Mouse (Mus musculus) v-Abl transformed pro-B cells (cell line): ENCODE results near the gene 2210011C24Rik.
"Not testable (repeated sequence)": the region's sequence is repeated elsewhere in the genome, so short reads cannot be mapped to it uniquely, and the experiment has no call there.

Experiments
- in situ Hi-C, 2 experiments: fragments of 400-800 bp; cut with MboI; formaldehyde crosslinking; loops; one replicate each; pipeline ENCODE4 v1.15.1; 2025; ENCODE audit not compliant: unreplicated experiment in 2 of 2

The 2210011C24Rik gene

DNA sequence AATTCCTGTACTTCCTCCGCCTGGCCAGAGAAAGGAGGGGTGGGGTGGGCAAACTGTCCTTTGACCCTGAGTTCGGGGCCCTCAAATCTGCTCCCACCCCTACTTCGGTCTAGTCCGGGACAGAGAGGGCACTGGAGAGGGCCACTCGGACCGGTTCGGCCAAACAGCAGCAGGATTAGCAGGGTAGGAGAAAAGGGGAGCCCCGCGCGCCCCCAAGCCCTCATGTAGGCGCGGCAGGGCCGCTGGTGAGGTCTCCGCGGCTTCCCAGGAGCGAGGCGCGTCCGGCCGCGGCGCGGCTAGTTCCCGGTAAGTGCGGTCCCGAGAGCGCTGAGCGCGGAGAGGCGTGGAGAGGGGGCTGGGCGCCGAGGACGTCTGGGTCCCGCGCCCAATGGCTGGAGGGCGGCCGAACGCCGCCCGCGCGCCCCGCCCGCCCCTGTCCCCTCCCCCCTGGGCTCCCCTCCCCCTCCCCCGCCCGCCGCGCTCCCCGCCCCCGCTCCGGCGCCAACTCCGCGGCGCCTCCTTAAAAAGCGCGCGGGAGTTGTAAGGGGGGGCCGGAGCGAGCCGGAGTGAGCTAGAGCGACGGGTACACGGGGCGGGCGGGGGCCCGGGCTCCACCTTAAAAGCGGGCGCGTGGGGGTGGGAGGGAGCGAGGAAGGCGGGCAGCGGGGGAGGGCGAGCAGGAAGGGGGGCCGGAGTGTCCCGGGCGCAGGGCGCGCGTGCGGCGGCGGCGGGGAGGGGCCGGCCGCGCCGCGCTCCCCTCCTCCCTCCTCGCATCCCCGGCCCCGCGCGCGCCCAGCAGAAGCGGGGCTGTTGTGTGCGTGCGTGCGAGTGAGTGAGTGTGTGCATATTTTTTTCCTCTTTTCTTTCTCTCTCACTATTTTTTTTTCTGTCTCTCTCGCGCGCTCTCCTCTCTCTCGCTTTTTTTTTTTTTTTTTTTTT is 15.1 kb downstream of the 2210011C24Rik start:
- in situ Hi-C loops, result no loop called here

- in situ Hi-C loops, result no loop called here
Measured at GRCm38 (mm10) chr8:83995973-83996372, 16.0 kb downstream of the 2210011C24Rik start.

- in situ Hi-C loops, result no loop called here
Measured at GRCm38 (mm10) chr8:83994030-83994429, 17.9 kb downstream of the 2210011C24Rik start.

GRCm38 (mm10) chr8:83992488-83992887 is 19.5 kb downstream of the 2210011C24Rik start:
- in situ Hi-C loops, result no loop called here

DNA sequence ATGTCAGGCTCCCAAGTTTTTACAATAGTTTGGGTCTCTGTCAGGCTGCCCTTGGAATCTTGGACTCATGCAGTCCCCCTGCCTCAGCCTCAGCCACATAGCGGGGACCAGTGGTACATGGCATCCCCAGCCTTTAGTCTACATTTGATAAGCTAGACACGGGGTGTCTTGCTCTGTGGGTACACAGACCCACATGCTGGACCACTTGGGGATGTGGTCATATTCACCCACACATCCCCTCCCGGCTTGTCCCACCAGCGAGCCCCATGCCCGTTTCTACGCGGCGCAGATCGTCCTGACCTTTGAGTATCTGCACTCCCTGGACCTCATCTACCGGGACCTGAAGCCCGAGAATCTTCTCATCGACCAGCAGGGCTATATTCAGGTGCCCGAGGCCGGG is 21.8 kb downstream of the 2210011C24Rik start:
- in situ Hi-C loops, result no loop called here

DNA sequence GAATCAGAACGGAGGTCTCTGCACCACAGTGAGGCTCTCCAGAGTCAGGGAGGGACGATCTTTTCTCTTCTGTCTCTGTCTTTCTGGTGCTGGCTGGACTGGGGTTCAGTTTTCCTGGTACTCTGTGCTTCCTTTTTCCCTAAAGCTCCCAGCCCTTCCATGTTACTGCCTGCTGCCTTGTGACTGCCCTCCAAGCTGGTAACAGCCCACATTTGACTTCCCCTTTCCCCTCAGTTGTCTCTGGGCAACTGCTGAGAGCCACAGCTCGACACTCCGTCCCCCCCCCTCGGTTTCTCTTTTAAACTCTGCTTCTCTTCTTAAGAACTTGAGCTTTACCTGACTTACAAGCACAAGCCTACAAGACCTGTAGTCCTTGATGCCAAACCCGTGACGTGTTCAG is 22.7 kb downstream of the 2210011C24Rik start:
- in situ Hi-C loops, result no loop called here

DNA sequence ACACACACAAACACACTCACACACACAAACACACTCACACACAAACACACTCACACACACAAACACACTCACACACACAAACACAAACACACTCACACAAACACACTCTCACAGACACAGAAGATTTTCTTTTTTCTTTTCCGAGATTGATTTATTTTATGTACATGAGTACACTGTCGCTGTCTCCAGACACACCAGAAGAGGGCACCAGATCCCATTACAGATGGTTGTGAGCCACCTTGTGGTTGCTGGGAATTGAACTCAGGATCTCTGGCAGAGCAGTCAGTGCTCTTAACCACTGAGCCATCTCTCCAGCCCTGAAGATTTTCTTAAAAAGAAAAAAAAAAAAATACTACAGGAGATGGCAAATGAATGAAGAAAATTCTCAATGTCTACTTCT is 28.7 kb downstream of the 2210011C24Rik start:
- in situ Hi-C loops, result not testable (repeated sequence)

- in situ Hi-C loops, result no loop called here
Measured at GRCm38 (mm10) chr8:83982449-83982848, 29.5 kb downstream of the 2210011C24Rik start.

GRCm38 (mm10) chr8:83981533-83981932 is 30.4 kb downstream of the 2210011C24Rik start:
- in situ Hi-C loops, result no loop called here

- in situ Hi-C loops, result no loop called here
Measured at GRCm38 (mm10) chr8:83980845-83981244, 31.1 kb downstream of the 2210011C24Rik start.

GRCm38 (mm10) chr8:83980250-83980649 is 31.7 kb downstream of the 2210011C24Rik start:
- in situ Hi-C loops, result no loop called here

DNA sequence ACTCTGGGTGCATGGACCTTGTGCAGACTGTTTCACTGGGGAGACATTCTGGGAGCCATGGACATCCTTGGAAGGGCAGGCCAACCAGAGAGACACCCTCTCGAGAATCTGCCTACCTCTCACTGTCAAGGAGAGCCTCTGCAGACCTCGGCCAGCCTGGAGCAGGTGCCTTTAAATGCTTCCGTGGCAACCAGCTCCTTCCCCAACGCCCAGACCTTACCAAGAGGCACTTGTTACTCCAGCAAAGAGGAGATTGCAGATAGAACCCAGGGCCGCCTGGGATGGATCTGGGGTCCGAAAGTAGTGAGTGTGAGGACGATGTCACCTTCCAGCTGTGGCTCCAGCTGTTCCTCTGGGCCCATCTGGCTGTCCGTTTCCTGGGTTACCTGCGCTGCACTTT is 33.8 kb downstream of the 2210011C24Rik start:
- in situ Hi-C loops, result no loop called here

GRCm38 (mm10) chr8:83977646-83978045 is 34.3 kb downstream of the 2210011C24Rik start:
- in situ Hi-C loops, result no loop called here

DNA sequence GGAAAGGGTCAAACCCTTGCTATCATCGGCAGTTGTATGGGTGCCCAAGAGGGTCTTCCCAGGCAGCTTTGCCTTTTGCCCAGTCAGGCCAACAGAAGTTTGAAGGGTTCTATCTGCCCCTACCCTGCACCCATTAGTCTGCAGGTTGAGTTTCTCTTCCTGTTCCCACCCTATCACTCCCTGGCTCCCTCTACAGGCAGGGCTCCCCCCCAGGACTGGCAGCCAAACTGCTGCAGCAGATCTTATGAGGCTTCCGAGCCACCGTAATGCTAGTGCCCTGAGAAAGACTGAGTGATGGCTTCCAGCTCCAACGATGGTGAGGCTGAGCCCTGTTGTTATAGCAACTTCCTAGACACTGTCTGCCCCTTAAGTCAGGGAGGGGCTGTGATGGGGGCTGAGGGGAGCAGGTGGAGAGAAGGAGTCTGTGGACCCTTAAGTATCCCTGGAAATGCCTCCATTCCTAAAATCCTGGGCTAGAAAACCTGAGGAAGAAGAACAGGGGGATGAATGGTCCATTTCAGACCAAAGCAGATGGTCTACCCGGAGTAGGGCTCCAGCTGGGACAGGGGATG is 35.1 kb downstream of the 2210011C24Rik start:
- in situ Hi-C loops, result no loop called here

GRCm38 (mm10) chr8:83976101-83976630 is 35.8 kb downstream of the 2210011C24Rik start:
- in situ Hi-C loops, result no loop called here

GRCm38 (mm10) chr8:83974521-83974920 is 37.5 kb downstream of the 2210011C24Rik start:
- in situ Hi-C loops, result no loop called here

- in situ Hi-C loops, result no loop called here
Measured at GRCm38 (mm10) chr8:83973161-83974031, 38.6 kb downstream of the 2210011C24Rik start.

DNA sequence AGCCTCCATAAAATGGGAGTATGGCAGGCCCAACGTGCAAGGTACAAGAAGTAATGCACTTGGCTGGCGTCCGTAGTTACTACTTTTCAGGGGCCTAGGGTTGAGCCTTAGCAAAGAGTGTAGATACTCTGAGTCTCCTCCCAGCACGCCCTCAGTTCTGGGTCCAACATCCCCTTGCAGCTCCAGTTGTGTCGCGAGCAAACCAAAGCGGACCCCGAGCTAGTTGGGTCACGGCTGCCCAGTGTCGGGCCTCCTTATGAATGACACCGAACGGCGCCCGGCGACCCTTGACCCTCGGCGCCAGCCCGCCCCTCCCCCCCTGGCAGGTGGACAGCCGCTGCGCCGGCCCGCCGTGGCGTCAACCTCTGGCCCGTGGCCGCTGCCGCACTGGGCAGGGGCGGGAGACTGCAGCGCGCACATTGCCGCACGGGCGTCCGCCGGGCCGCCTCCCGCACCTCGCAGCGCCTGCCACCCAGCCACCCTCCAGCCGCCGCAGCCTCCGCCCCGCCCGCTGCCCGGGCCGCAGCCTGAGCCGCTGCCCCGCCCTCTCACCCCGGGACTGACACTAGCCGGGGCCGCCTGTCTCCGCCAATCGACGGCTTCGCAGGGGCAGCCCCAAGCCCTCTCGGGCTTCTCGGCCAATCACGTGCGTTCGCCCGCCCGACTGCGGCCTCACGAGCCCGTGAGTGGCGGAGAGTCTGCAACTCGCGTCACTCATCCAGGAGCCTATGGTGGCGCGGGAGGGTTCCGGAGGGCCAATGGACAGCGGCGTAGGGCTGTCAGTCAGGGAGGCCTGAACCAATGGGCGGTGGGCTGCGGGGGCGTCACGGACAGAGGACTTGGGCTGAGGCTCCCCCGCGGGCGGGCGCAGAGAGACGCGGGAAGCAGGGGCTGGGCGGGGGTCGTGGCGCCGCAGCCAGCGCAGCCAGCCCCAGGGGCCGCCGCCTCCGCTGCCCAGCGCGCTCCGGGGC is 39.5 kb downstream of the 2210011C24Rik start, which contains the start of gene Prkaca:
Gene Prkaca (plus strand): TSS at position 844 of the 971 bp plus-strand sequence.
- in situ Hi-C loops, result no loop called here

GRCm38 (mm10) chr8:83971661-83972060 is 40.3 kb downstream of the 2210011C24Rik start:
- in situ Hi-C loops, result no loop called here
